Mouse (Mus musculus) liver, embryonic 14.5 days (tissue): Measurements from ENCODE around the gene Carm1.

Source experiments
- CTCF ChIP-seq: IDR thresholded peaks from 2 replicates; pipeline ENCODE4 v1.5.1; 2016; ENCODE audit warnings: antibody characterized with exemption, low read depth, control low read depth
- EP300 ChIP-seq: IDR thresholded peaks from 2 replicates; pipeline ENCODE4 v1.6.1; 2016; ENCODE audit warnings: antibody characterized with exemption, low read depth

DNA sequence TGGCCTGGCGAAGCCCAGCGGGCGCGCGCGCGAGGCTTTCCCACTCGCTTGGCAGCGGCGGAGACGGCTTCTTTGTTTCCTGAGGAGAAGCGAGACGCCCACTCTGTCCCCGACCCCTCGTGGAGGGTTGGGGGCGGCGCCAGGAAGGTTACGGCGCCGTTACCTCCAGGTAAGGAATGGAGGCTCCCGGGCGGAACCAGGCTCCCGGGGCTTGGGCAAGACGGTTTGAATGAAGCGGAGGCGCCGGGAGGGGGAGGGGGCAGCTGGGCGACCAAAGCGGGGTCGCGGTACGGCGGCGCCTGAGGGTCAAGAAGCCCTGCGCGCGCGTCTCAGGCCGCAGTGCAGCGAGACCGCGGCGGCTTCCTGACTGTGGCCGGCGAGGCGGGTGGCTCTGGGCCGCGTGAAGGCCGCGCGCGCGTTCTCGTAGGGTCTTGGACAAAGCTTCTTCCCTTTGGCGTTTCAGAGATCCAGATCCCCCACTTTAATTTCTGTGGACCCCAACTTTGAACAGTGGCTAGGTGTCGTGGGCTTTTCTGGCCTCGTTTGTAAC, 69.6 kb downstream of the Carm1 start:
- TF ChIP-seq CTCF (no peak), EP300 (no peak)
